Mouse (Mus musculus) midbrain, embryonic 10.5 days (tissue): ENCODE results near the gene Ppm1l. TPM values are rescaled to one million over a fixed set of nuclear protein-coding genes. Genes with fewer than 3 reads are reported as not detected.
"Not testable (repeated sequence)": the region's sequence is repeated elsewhere in the genome, so short reads cannot be mapped to it uniquely, and the experiment has no call there.

Experiments
- DNase-seq: peaks from one replicate; pipeline ENCODE4 v3.0.0-alpha.2; 2017; ENCODE audit warnings: low spot score
- H3K27ac ChIP-seq: fragments of 300-500 bp; sonication (generic); replicated peaks from 2 replicates; pipeline ENCODE4 v1.5.1; 2016; ENCODE audit warnings: mild to moderate bottlenecking
- H3K27me3 ChIP-seq: fragments of 300-500 bp; sonication (generic); 2 replicates; pipeline ENCODE4 v1.6.1; 2016; ENCODE audit warnings: low read depth, mild to moderate bottlenecking; ENCODE audit not compliant: poor library complexity, severe bottlenecking
- H3K36me3 ChIP-seq: fragments of 300-500 bp; sonication (generic); 2 replicates; pipeline ENCODE4 v1.6.1; 2016; ENCODE audit warnings: mild to moderate bottlenecking, moderate library complexity
- H3K4me1 ChIP-seq: fragments of 300-500 bp; sonication (generic); 2 replicates; pipeline ENCODE4 v1.6.1; 2016
- H3K4me3 ChIP-seq: fragments of 300-500 bp; sonication (generic); 2 replicates; pipeline ENCODE4 v1.5.1; 2016; ENCODE audit warnings: mild to moderate bottlenecking, moderate library complexity
- H3K9me3 ChIP-seq: fragments of 300-500 bp; sonication (generic); replicated peaks from 2 replicates; pipeline ENCODE4 v1.6.1; 2016; ENCODE audit warnings: mild to moderate bottlenecking
- WGBS: fragments of 180-500 bp; shearing (Covaris S2); methylation state at CpG from one replicate; pipeline ENCODE4 v1.1.7; 2016; 5-methylcytosine and 5-hydroxymethylcytosine counted together
- polyA plus RNA-seq: library from polyadenylated mRNA; unstranded; fragments of >200 nt; fragmentation: Nextera tagmentation; extraction: Ambion mirVana; gene quantifications from 2 replicates; pipeline ENCODE4 v1.2.1, GENCODE M21; 2016

Ppm1l gene
- polyA plus RNA-seq, 1 experiment from 2014 or later = 14.8 TPM

- WGBS = 89% methylated on average over 5 of the region's 5 CpGs
- H3K4me1 ChIP-seq = no peaks in the 10 kb centered on the region; the same call in 1 of the 2 replicates
- H3K27me3 ChIP-seq = no peaks in the 10 kb centered on the region
- H3K4me3 ChIP-seq = no peak overlapping the region
- H3K9me3 ChIP-seq = no peaks in the 10 kb centered on the region
- H3K27ac ChIP-seq = no peak overlapping the region
- no peak for DNase-seq
- peaks cover 5% of the 10 kb centered on the region; the same call in 1 of the 2 replicates for H3K36me3 ChIP-seq
Observed at GRCm38 (mm10) chr3:69392298-69392697, 75.6 kb downstream of the Ppm1l start.

- peaks cover 5% of the 10 kb centered on the region; the same call in 1 of the 2 replicates for H3K36me3 ChIP-seq
- H3K9me3 ChIP-seq = no peaks in the 10 kb centered on the region
- no peak overlapping the region for H3K27ac ChIP-seq
- no peaks in the 10 kb centered on the region for H3K27me3 ChIP-seq
- WGBS = 89% methylated on average over 9 of the region's 9 CpGs
- no peak overlapping the region for H3K4me3 ChIP-seq
- DNase-seq = no peak
- no peaks in the 10 kb centered on the region; the same call in 1 of the 2 replicates for H3K4me1 ChIP-seq
Observed at GRCm38 (mm10) chr3:69393079-69393478, 76.4 kb downstream of the Ppm1l start.

GRCm38 (mm10) chr3:69393991-69394390 lies 77.3 kb downstream of the Ppm1l start:
- WGBS = 79% methylated on average over 3 of the region's 3 CpGs
- Histone ChIP-seq H3K36me3 (peaks cover 5% of the 10 kb centered on the region; the same call in 1 of the 2 replicates), H3K4me1 (no peaks in the 10 kb centered on the region; the same call in 1 of the 2 replicates), H3K27me3 (no peaks in the 10 kb centered on the region), H3K4me3 (no peak overlapping the region), H3K9me3 (no peaks in the 10 kb centered on the region), H3K27ac (no peak overlapping the region)
- DNase-seq = no peak

GRCm38 (mm10) chr3:69395084-69395483 lies 78.4 kb downstream of the Ppm1l start:
- Histone ChIP-seq H3K36me3 (no peaks in the 10 kb centered on the region), H3K4me1 (no peaks in the 10 kb centered on the region), H3K4me3 (no peak overlapping the region), H3K27me3 (peaks cover 7% of the 10 kb centered on the region; the same call in 1 of the 2 replicates), H3K27ac (no peak overlapping the region), H3K9me3 (no peaks in the 10 kb centered on the region)
- no peak for DNase-seq
- 83% methylated on average over 5 of the region's 5 CpGs for WGBS

GRCm38 (mm10) chr3:69397733-69398132 lies 81.1 kb downstream of the Ppm1l start:
- no peak overlapping the region for H3K4me3 ChIP-seq
- WGBS = 67% methylated on average over 5 of the region's 5 CpGs
- H3K36me3 ChIP-seq = no peaks in the 10 kb centered on the region
- no peak overlapping the region for H3K27ac ChIP-seq
- H3K9me3 ChIP-seq = no peaks in the 10 kb centered on the region
- no peak for DNase-seq
- no peaks in the 10 kb centered on the region for H3K4me1 ChIP-seq
- peaks cover 34% of the 10 kb centered on the region for H3K27me3 ChIP-seq

GRCm38 (mm10) chr3:69399336-69399735 lies 82.7 kb downstream of the Ppm1l start:
- H3K4me1 ChIP-seq = peaks cover 7% of the 10 kb centered on the region
- H3K4me3 ChIP-seq = no peak overlapping the region
- peaks cover 50% of the 10 kb centered on the region for H3K27me3 ChIP-seq
- no peak overlapping the region for H3K27ac ChIP-seq
- H3K36me3 ChIP-seq = no peaks in the 10 kb centered on the region
- WGBS = 89% methylated on average over 6 of the region's 6 CpGs
- no peaks in the 10 kb centered on the region for H3K9me3 ChIP-seq
- no peak for DNase-seq

GRCm38 (mm10) chr3:69403196-69403595 lies 86.5 kb downstream of the Ppm1l start:
- H3K36me3 ChIP-seq = no peaks in the 10 kb centered on the region
- WGBS = 87% methylated on average over 5 of the region's 5 CpGs
- H3K27me3 ChIP-seq = peaks cover 85% of the 10 kb centered on the region
- peaks cover 41% of the 10 kb centered on the region for H3K4me1 ChIP-seq
- H3K4me3 ChIP-seq = no peak overlapping the region
- H3K9me3 ChIP-seq = no peaks in the 10 kb centered on the region
- no peak for DNase-seq
- H3K27ac ChIP-seq = no peak overlapping the region

- peak overlapping the region; percentile 23 for H3K4me3 ChIP-seq
- H3K4me1 ChIP-seq = peaks cover 67% of the 10 kb centered on the region
- 27% methylated on average over 5 of the region's 5 CpGs for WGBS
Observed at GRCm38 (mm10) chr3:69406210-69406895, 89.7 kb downstream of the Ppm1l start.

GRCm38 (mm10) chr3:69408064-69408463 lies 91.4 kb downstream of the Ppm1l start:
- no peak for DNase-seq
- H3K4me3 ChIP-seq = no peak overlapping the region
- peaks cover 91% of the 10 kb centered on the region for H3K27me3 ChIP-seq
- no peak overlapping the region for H3K27ac ChIP-seq
- no peaks in the 10 kb centered on the region for H3K36me3 ChIP-seq
- 77% methylated on average over 3 of the region's 3 CpGs for WGBS
- peaks cover 74% of the 10 kb centered on the region for H3K4me1 ChIP-seq
- H3K9me3 ChIP-seq = no peaks in the 10 kb centered on the region

More at GRCm38 (mm10) chr3:69406210-69406895, 89.7 kb downstream of the Ppm1l start:
- no peaks in the 10 kb centered on the region for H3K9me3 ChIP-seq
- peaks cover 96% of the 10 kb centered on the region for H3K27me3 ChIP-seq
- H3K27ac ChIP-seq = peak overlapping the region; percentile 67
- peak; percentile 83 for DNase-seq
- H3K36me3 ChIP-seq = no peaks in the 10 kb centered on the region

GRCm38 (mm10) chr3:69416112-69416511 lies 99.5 kb downstream of the Ppm1l start:
- Histone ChIP-seq H3K4me3 (no peak overlapping the region), H3K27me3 (peaks cover 24% of the 10 kb centered on the region), H3K9me3 (no peaks in the 10 kb centered on the region), H3K4me1 (peaks cover 9% of the 10 kb centered on the region), H3K36me3 (no peaks in the 10 kb centered on the region), H3K27ac (no peak overlapping the region)
- WGBS = 91% methylated on average over 6 of the region's 6 CpGs
- DNase-seq = no peak

GRCm38 (mm10) chr3:69422741-69423140 lies 106.1 kb downstream of the Ppm1l start:
- DNase-seq = no peak
- no peak overlapping the region for H3K4me3 ChIP-seq
- H3K9me3 ChIP-seq = 0 out of 2 replicates have a peak, but pooled peaks cover 9% of the 10 kb centered on the region
- peaks cover 10% of the 10 kb centered on the region; the same call in 1 of the 2 replicates for H3K27me3 ChIP-seq
- WGBS = 94% methylated on average over 3 of the region's 3 CpGs
- no peaks in the 10 kb centered on the region for H3K36me3 ChIP-seq
- H3K4me1 ChIP-seq = peaks cover 10% of the 10 kb centered on the region
- no peak overlapping the region for H3K27ac ChIP-seq

- Histone ChIP-seq H3K36me3 (no peaks in the 10 kb centered on the region), H3K9me3 (0 out of 2 replicates have a peak, but pooled peaks cover 9% of the 10 kb centered on the region), H3K27ac (no peak overlapping the region), H3K4me1 (peaks cover 16% of the 10 kb centered on the region), H3K4me3 (no peak overlapping the region), H3K27me3 (peaks cover 10% of the 10 kb centered on the region; the same call in 1 of the 2 replicates)
- 69% methylated on average over 4 of the region's 4 CpGs for WGBS
- DNase-seq = no peak
Observed at GRCm38 (mm10) chr3:69423371-69423770, 106.7 kb downstream of the Ppm1l start.

- peaks cover 30% of the 10 kb centered on the region for H3K4me1 ChIP-seq
- WGBS = 72% methylated on average over 2 of the region's 2 CpGs
- not testable (repeated sequence) for H3K36me3 ChIP-seq, H3K4me3 ChIP-seq, H3K27ac ChIP-seq, DNase-seq, H3K9me3 ChIP-seq, H3K27me3 ChIP-seq
Observed at GRCm38 (mm10) chr3:69424781-69425180, 108.1 kb downstream of the Ppm1l start.
